Mouse (Mus musculus): ENCODE results near the gene Chn2. TPM values are rescaled to one million over a fixed set of nuclear protein-coding genes. Genes with fewer than 3 reads are reported as not detected.

Chn2 gene
- polyA plus RNA-seq, 1 experiment from 2014 or later = 5.4 TPM

DNA sequence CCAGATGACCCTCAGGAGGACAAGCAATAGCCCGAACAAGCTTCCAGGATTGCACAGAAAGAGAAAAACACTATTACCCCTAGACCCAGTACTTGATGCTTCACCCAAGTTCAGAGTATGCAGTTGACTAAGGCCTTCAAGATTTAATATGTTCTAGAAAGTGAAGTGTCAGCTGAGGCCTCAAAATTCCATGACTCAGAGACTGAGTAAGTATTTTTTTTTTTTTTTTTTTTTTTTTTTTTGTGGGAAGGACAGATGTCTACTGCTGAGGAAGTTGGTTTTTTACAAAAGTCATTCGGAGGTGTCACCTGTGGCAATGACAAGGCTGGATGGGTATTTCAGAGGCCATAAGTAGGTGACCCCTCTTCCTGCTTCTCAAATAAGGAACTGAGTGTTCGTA is 290.2 kb downstream of the Chn2 start:
- ATAC-seq (replicated peaks; ENCODE audit: insufficient number of reproducible peaks, insufficient read depth, low FRiP score, low read depth) = no peak
- WGBS = 74% methylated on average over 3 of the region's 3 CpGs
- peak overlapping the region; percentile 98 for H3K4me2 ChIP-seq
- no peaks in the 10 kb centered on the region for H3K36me3 ChIP-seq
- peak overlapping the region; percentile 4 for H3K4me3 ChIP-seq
- H3K9me3 ChIP-seq (replicated peaks) = no peaks in the 10 kb centered on the region
- H3K9ac ChIP-seq = no peak overlapping the region
- H3K27ac ChIP-seq = peak overlapping the region; percentile 66; the same call in 1 of the 2 replicates
- peaks cover 10% of the 10 kb centered on the region for H3K4me1 ChIP-seq (replicated peaks)
- H3K27me3 ChIP-seq = peaks cover 18% of the 10 kb centered on the region

DNA sequence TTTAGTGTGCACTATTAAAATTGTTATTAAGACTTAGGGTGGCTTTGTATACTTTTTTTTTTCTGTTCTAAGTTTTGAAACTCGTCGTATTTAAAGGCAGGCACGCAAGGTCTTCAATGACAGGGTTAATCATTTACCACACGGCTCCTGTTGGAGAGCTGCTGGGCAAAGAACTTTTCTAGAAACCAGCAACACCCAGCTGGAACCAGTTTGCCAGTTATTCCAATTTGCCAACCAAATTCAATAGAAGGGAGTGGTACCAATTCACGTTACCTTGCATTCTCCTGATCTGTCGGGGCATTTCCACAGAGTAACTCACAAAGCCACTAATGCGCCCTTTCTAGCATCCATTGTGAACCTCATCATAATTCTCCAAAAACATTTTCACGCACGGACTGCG is 290.8 kb downstream of the Chn2 start:
- Histone ChIP-seq H3K27ac (no peak overlapping the region), H3K9ac (no peak overlapping the region), H3K4me1 (replicated peaks) (peaks cover 10% of the 10 kb centered on the region), H3K27me3 (peaks cover 14% of the 10 kb centered on the region; the same call in 1 of the 2 replicates), H3K36me3 (no peaks in the 10 kb centered on the region), H3K4me2 (peak overlapping the region; percentile 30; the same call in 1 of the 2 replicates), H3K4me3 (no peak overlapping the region; the same call in 1 of the 2 replicates), H3K9me3 (replicated peaks) (no peaks in the 10 kb centered on the region)
- WGBS = 88% methylated on average over 10 of the region's 10 CpGs
- ATAC-seq (replicated peaks; ENCODE audit: insufficient number of reproducible peaks, insufficient read depth, low FRiP score, low read depth) = no peak

DNA sequence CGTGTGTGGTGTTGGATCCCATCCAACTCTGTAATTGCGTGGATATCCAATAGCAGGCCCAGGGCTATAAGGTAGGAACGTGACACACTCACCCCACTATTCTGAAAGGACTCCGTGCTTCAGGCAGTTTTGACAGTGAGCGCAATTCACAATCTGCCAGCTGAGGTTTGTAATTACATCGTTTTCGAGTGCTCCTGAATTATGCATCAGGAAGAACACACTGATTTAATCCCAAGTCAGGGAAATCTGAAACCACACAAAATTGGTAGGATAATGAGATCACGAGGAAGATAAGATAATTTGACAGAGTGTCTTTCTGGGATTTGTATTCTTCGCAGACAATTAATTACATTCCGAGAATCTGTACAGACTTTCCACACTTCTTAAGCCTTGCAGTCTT is 292.4 kb downstream of the Chn2 start:
- ATAC-seq (replicated peaks; ENCODE audit: insufficient number of reproducible peaks, insufficient read depth, low FRiP score, low read depth) = no peak
- no peak overlapping the region for H3K9ac ChIP-seq
- H3K36me3 ChIP-seq = no peaks in the 10 kb centered on the region
- no peak overlapping the region for H3K4me3 ChIP-seq
- no peak overlapping the region for H3K4me2 ChIP-seq
- H3K27ac ChIP-seq = no peak overlapping the region
- H3K9me3 ChIP-seq (replicated peaks) = no peaks in the 10 kb centered on the region
- H3K27me3 ChIP-seq = peaks cover 2% of the 10 kb centered on the region; the same call in 1 of the 2 replicates
- peaks cover 5% of the 10 kb centered on the region for H3K4me1 ChIP-seq (replicated peaks)
- WGBS = 63% methylated on average over 10 of the region's 10 CpGs

DNA sequence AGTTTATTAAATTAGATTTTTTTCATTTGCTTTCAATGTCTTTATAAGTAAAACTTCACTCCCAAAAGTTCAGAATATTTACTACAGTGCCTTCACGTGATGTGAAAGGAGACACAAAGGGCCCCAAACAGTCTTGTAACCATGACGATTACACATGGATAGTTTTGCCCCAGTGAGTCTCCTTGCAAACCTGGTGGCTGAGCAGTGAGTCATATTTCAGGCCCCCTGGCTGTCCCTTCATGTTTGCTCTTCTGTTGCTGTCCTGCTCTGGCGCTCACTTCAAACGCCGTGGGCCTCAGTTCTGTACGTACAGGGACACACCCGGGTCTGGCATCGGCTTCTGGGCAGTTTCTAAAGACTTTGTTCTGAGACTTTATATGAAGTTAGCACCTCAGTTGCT is 292.8 kb downstream of the Chn2 start:
- H3K36me3 ChIP-seq = no peaks in the 10 kb centered on the region
- H3K9ac ChIP-seq = no peak overlapping the region
- no peak overlapping the region for H3K4me2 ChIP-seq
- H3K27ac ChIP-seq = no peak overlapping the region
- H3K9me3 ChIP-seq (replicated peaks) = no peaks in the 10 kb centered on the region
- H3K27me3 ChIP-seq = peaks cover 2% of the 10 kb centered on the region; the same call in 1 of the 2 replicates
- ATAC-seq (replicated peaks; ENCODE audit: insufficient number of reproducible peaks, insufficient read depth, low FRiP score, low read depth) = no peak
- no peak overlapping the region for H3K4me3 ChIP-seq
- 68% methylated on average over 8 of the region's 8 CpGs for WGBS
- peaks cover under 1% of the 10 kb centered on the region; the same call in 1 of the 2 replicates for H3K4me1 ChIP-seq (replicated peaks)

DNA sequence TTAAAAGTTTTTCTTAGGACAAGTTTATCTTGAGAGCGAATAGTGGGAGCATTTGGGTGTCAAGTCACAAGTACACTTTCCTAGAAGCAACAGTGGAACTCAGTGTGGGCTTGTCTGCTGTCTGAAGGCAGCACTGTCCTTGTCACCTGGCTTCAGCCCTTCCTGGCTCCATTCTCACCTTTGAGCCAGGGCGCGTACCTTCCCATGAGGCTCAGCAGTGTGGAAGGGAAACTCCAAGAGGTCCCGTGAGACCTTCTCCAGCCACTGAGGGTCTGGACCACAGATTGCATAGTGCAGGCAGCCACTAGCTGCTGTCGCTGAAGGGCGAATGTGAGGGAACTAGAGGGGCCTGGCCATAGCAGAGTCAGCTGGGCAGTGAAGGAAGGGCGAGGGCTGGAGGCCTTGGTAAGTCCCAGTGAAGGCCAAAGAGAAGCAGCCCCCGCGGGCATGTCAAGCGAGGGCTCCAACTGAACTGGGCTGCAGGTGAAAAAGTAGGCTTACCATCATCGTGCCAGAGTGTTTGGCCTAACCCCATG is 293.8 kb downstream of the Chn2 start:
- 62% methylated on average over 11 of the region's 11 CpGs for WGBS
- no peak overlapping the region for H3K27ac ChIP-seq

DNA sequence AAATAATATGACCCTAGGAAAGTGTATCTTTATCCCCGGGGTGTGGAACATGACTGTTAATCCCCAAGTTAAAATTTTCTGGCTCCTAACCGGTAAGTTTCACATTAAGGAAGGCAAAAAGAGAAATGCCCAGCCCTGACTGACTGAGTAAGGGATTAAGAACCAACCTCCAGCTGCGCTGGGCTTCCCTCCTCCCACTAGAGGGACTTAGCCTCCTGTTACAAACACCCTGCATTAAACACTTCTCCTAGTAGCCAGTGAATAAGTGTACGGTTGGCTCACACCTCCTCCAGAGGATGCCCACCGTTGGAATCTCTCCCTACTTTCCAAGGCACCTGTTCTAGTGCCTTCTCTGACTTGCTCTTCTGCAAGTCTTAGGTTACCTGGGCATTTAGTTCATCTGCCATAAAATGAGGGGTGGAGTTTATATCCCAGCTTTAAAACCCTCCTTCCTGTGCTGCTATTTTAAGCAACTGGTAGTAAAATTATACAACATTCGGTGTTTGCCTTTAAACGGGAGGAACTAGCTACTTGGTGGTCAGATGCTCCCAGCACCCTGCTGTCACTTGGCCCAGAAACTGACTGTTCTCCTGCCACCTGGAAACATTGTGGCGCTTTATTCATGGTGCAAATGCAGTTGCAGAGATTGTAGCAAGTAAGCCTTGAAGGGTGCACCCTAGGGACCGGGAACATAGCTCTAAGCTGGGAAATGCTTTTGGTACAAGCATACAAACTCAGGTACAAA is 294.5 kb downstream of the Chn2 start:
- H3K9ac ChIP-seq = no peak overlapping the region
- no peaks in the 10 kb centered on the region for H3K9me3 ChIP-seq (replicated peaks)
- H3K27me3 ChIP-seq = no peaks in the 10 kb centered on the region; the same call in 1 of the 2 replicates
- no peak overlapping the region for H3K27ac ChIP-seq
- ATAC-seq (replicated peaks; ENCODE audit: insufficient number of reproducible peaks, insufficient read depth, low FRiP score, low read depth) = no peak
- no peaks in the 10 kb centered on the region for H3K36me3 ChIP-seq
- WGBS = 47% methylated on average over 9 of the region's 9 CpGs
- H3K4me3 ChIP-seq = no peak overlapping the region
- H3K4me2 ChIP-seq = no peak overlapping the region
- no peaks in the 10 kb centered on the region for H3K4me1 ChIP-seq (replicated peaks)

More for the DNA sequence above, 293.8 kb downstream of the Chn2 start:
- no peak for ATAC-seq (replicated peaks; ENCODE audit: insufficient number of reproducible peaks, insufficient read depth, low FRiP score, low read depth)
- H3K4me2 ChIP-seq = no peak overlapping the region
- peaks cover 2% of the 10 kb centered on the region; the same call in 1 of the 2 replicates for H3K27me3 ChIP-seq
- H3K4me1 ChIP-seq (replicated peaks) = no peaks in the 10 kb centered on the region
- no peaks in the 10 kb centered on the region for H3K9me3 ChIP-seq (replicated peaks)
- no peak overlapping the region for H3K4me3 ChIP-seq
- H3K36me3 ChIP-seq = no peaks in the 10 kb centered on the region
- no peak overlapping the region for H3K9ac ChIP-seq

DNA sequence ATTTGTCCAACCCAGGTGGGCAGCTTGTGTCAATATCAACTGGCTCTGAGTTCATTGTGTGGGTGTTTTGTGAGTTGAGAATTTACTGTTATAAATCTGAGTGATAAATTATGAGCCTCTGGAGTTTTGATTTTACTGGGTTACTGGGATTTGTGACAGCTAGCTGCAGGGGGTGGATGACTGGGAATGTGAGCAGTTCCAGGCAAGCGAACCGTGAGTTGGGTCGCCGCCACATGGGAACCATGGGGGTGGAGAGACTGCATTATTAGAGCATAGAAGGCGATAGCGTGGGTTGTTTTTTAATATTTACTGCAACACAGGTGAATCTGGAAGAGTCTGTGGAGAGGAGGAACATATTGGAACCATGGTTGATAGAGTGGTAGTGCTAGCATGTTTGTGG is 298.0 kb downstream of the Chn2 start:
- H3K9me3 ChIP-seq (replicated peaks) = no peaks in the 10 kb centered on the region
- 80% methylated on average over 6 of the region's 6 CpGs for WGBS
- no peaks in the 10 kb centered on the region for H3K36me3 ChIP-seq
- H3K9ac ChIP-seq = no peak overlapping the region
- H3K4me1 ChIP-seq (replicated peaks) = no peaks in the 10 kb centered on the region
- H3K27me3 ChIP-seq = no peaks in the 10 kb centered on the region
- ATAC-seq (replicated peaks; ENCODE audit: insufficient number of reproducible peaks, insufficient read depth, low FRiP score, low read depth) = no peak
- no peak overlapping the region for H3K27ac ChIP-seq
- H3K4me3 ChIP-seq = no peak overlapping the region
- H3K4me2 ChIP-seq = no peak overlapping the region

DNA sequence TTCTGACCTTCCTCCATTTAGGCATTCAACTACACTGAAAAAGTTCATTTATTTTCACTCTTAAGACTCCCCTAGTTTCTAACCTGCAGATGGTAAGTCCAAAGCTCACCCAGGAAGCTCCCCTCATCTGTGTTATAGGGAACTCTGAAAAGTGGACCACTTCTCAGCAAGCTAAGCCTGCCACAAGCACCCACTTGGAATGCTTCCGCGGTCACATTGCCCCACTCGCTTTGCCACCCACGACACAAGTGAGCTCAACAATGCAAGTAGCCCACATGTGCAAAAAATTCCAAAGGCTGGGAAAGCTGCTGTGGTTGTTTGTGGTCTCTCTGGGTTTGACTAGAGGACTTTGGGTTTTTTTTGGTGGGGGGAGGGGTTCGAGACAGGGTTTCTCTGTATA is 301.8 kb downstream of the Chn2 start:
- 82% methylated on average over 5 of the region's 5 CpGs for WGBS
- Histone ChIP-seq H3K27me3 (no peaks in the 10 kb centered on the region), H3K4me1 (replicated peaks) (no peaks in the 10 kb centered on the region), H3K9ac (no peak overlapping the region), H3K4me3 (no peak overlapping the region), H3K27ac (no peak overlapping the region), H3K4me2 (no peak overlapping the region), H3K36me3 (no peaks in the 10 kb centered on the region), H3K9me3 (replicated peaks) (no peaks in the 10 kb centered on the region)
- no peak for ATAC-seq (replicated peaks; ENCODE audit: insufficient number of reproducible peaks, insufficient read depth, low FRiP score, low read depth)

DNA sequence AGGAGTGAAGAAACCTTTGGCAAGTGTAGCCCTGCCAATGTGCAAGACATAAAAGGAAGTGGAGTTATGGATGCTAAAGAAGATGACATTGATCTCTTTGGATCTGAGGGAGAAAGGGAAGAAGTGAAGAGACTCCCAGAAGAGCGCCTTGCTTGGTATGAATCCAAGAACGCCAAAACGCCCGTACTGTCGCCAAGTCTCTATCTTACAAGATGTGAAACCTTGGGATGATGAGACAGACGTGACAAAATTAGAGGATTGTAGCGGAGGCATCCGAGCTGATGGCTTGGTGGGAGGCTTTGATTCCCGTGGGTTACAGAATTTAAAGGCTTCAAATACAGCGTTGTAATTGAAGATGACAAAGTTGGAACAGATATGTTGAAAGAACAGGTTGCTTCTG is 302.9 kb downstream of the Chn2 start:
- ATAC-seq (replicated peaks; ENCODE audit: insufficient number of reproducible peaks, insufficient read depth, low FRiP score, low read depth) = no peak
- no peak overlapping the region for H3K4me2 ChIP-seq
- H3K4me1 ChIP-seq (replicated peaks) = no peaks in the 10 kb centered on the region
- H3K9me3 ChIP-seq (replicated peaks) = no peaks in the 10 kb centered on the region
- no peak overlapping the region for H3K9ac ChIP-seq
- no peaks in the 10 kb centered on the region for H3K36me3 ChIP-seq
- H3K4me3 ChIP-seq = no peak overlapping the region
- no peak overlapping the region for H3K27ac ChIP-seq
- no peaks in the 10 kb centered on the region for H3K27me3 ChIP-seq
- WGBS = 79% methylated on average over 10 of the region's 10 CpGs

Other genes with a start within 250 kb of the Chn2 start
- gene Tril, start 218.7 kb upstream of the Chn2 start, polyA plus RNA-seq (2015; fragmentation: Nextera tagmentation; extraction: Ambion mirVana) = 5.5 and 9.1 TPM in 2 replicates
- gene Cpvl, start 60.9 kb upstream of the Chn2 start, polyA plus RNA-seq (2015; fragmentation: Nextera tagmentation; extraction: Ambion mirVana) = 0.13 TPM in 1 of 2 replicates, not detected in the other